ENCODE assay signal across 12 mouse cellular contexts in the genomic region with DNA sequence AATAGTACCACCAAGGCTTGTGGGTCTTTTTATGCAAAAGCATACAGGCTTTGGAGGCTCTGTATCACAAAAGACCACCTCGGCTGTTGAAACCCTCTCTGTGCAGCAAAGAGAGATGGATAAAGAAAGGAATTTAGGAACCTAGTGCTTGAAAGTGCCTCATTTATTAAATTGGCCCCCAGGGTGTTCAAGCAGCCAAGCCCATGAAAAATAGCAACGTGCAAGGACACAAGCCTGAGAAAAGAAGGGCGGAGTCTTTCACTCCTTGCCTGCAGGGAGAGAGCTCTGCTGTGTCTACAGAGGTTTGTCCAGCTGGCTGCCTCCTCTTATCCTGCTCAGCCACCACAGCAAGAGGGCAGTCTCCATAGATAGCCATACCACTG.
A peak's percentile ranks its signal among the peaks of the same experiment; 100 is the strongest.
DNase-seq lines count a peak whose midpoint lies in the region; ATAC-seq and TF ChIP-seq lines count a peak whose summit lies in the region.
"Had no signal": no experiment of that assay in that cellular context is flagged by ENCODE, and none has a peak within 500 bp of the region (broad histone marks: within the 10 kb centered on the region; RNA-seq: fewer than 3 reads in every experiment).

No protein-coding gene starts in this region.

- no peaks in the 10 kb centered on the region for H3K9me3 ChIP-seq in forebrain, embryonic 12.5 days
- no peaks in the 10 kb centered on the region for H3K9me3 ChIP-seq in kidney, embryonic 16.5 days (ENCODE audit: low read length)
- no peaks in the 10 kb centered on the region for H3K9me3 ChIP-seq in neural tube, embryonic 15.5 days (replicated peaks)
- H3K9me3 ChIP-seq in heart, embryonic 11.5 days (replicated peaks; ENCODE audit: control insufficient read depth, low read length): no peaks in the 10 kb centered on the region
- H3K9me3 ChIP-seq: heart, embryonic 15.5 days had no signal

- H3K27me3 ChIP-seq in forebrain, embryonic 12.5 days: no peaks in the 10 kb centered on the region
- H3K27me3 ChIP-seq in kidney, embryonic 16.5 days (ENCODE audit: insufficient read depth, low read length): no peaks in the 10 kb centered on the region
- H3K27me3 ChIP-seq in neural tube, embryonic 15.5 days (replicated peaks): no peaks in the 10 kb centered on the region
- H3K27me3 ChIP-seq in heart, embryonic 11.5 days (ENCODE audit: control insufficient read depth, insufficient read depth, low read length): no peaks in the 10 kb centered on the region
- H3K27me3 ChIP-seq: heart, embryonic 15.5 days had no signal

- intact Hi-C loops in gastrocnemius, adult 2 months (cut with DNase I): no loop called here

- WGBS in forebrain, embryonic 12.5 days: 7% methylated on average over 3 of the region's 3 CpGs
- WGBS in kidney, embryonic 16.5 days: 43% methylated on average over 3 of the region's 3 CpGs
- WGBS in neural tube, embryonic 15.5 days: 33% methylated on average over 3 of the region's 3 CpGs
- WGBS in heart, embryonic 11.5 days (ENCODE audit: insufficient replicate concordance): 55% methylated on average over 3 of the region's 3 CpGs

- no peaks in the 10 kb centered on the region for H3K36me3 ChIP-seq in forebrain, embryonic 12.5 days (replicated peaks)
- no peaks in the 10 kb centered on the region for H3K36me3 ChIP-seq in kidney, embryonic 16.5 days (ENCODE audit: insufficient read depth, low read length)
- no peaks in the 10 kb centered on the region for H3K36me3 ChIP-seq in neural tube, embryonic 15.5 days
- no peaks in the 10 kb centered on the region for H3K36me3 ChIP-seq in heart, embryonic 11.5 days (ENCODE audit: control insufficient read depth, insufficient read depth, low read length)
- H3K36me3 ChIP-seq: heart, embryonic 15.5 days had no signal

- H3K4me3 ChIP-seq in gastrocnemius, adult 2 months: no peak overlapping the region
- H3K4me3 ChIP-seq in forebrain, embryonic 12.5 days (replicated peaks): no peak overlapping the region
- no peak overlapping the region for H3K4me3 ChIP-seq in kidney, embryonic 16.5 days (ENCODE audit: low read length)
- H3K4me3 ChIP-seq in neural tube, embryonic 15.5 days (replicated peaks): no peak overlapping the region
- H3K4me3 ChIP-seq in heart, embryonic 11.5 days (ENCODE audit: low read depth, low read length): no peak overlapping the region
- H3K4me3 ChIP-seq: heart, embryonic 15.5 days had no signal

- H3K9ac ChIP-seq in forebrain, embryonic 12.5 days: 0 out of 2 replicates have a peak overlapping the region, but pooled peaks have one; percentile 7
- no peak overlapping the region for H3K9ac ChIP-seq in kidney, embryonic 16.5 days (replicated peaks; ENCODE audit: low read length)
- H3K9ac ChIP-seq in neural tube, embryonic 15.5 days (replicated peaks): no peak overlapping the region
- no peak overlapping the region for H3K9ac ChIP-seq in heart, embryonic 11.5 days (ENCODE audit: low read depth, low read length)
- H3K9ac ChIP-seq: heart, embryonic 15.5 days had no signal

- TF ChIP-seq CTCF in gastrocnemius, adult 2 months (IDR thresholded peaks at IDR 0.05): no peak

- peak; percentile 21 for DNase-seq in gastrocnemius, adult 2 months
- DNase-seq in gastrocnemius, adult 8-10 months (ENCODE audit: low spot score in 2 of 2): no peak
- no peak for DNase-seq in T-cell, adult 2 months (ENCODE audit: low spot score)
- no peak for DNase-seq in layer of hippocampus, adult 18-20 months (ENCODE audit: low spot score in 2 of 2)
- DNase-seq: B cell, adult 2 months; cerebellum, postnatal 36 days; spleen, adult 18-20 months had no signal

- H3K4me1 ChIP-seq in forebrain, embryonic 12.5 days: peaks cover 26% of the 10 kb centered on the region
- H3K4me1 ChIP-seq in kidney, embryonic 16.5 days (ENCODE audit: insufficient read depth, low read length): peaks cover 21% of the 10 kb centered on the region
- H3K4me1 ChIP-seq in neural tube, embryonic 15.5 days: peaks cover 22% of the 10 kb centered on the region
- peaks cover 4% of the 10 kb centered on the region; the same call in 1 of the 2 replicates for H3K4me1 ChIP-seq in heart, embryonic 11.5 days (ENCODE audit: control insufficient read depth, insufficient read depth, low read length)

- H3K4me2 ChIP-seq in forebrain, embryonic 12.5 days: 0 out of 2 replicates have a peak overlapping the region, but pooled peaks have one; percentile 13
- no peak overlapping the region for H3K4me2 ChIP-seq in kidney, embryonic 16.5 days (replicated peaks; ENCODE audit: low read depth, low read length)
- H3K4me2 ChIP-seq in neural tube, embryonic 15.5 days: no peak overlapping the region
- no peak overlapping the region for H3K4me2 ChIP-seq in heart, embryonic 11.5 days
- H3K4me2 ChIP-seq: heart, embryonic 15.5 days had no signal

- no peak overlapping the region for H3K27ac ChIP-seq in gastrocnemius, adult 2 months
- H3K27ac ChIP-seq in forebrain, embryonic 12.5 days: peak overlapping the region; percentile 90
- peak overlapping the region; percentile 53; the same call in 1 of the 2 replicates for H3K27ac ChIP-seq in kidney, embryonic 16.5 days (ENCODE audit: low read length)
- peak overlapping the region; percentile 58; the same call in 1 of the 2 replicates for H3K27ac ChIP-seq in neural tube, embryonic 15.5 days (replicated peaks)
- H3K27ac ChIP-seq in heart, embryonic 11.5 days (ENCODE audit: low read depth, low read length): no peak overlapping the region
- H3K27ac ChIP-seq: heart, embryonic 15.5 days had no signal

- peak; percentile 73 for ATAC-seq in forebrain, embryonic 12.5 days (ENCODE audit: low FRiP score)
- peak; percentile 66 for ATAC-seq in kidney, embryonic 16.5 days (ENCODE audit: low FRiP score, low TSS enrichment)
- peak; percentile 49; the same call in 1 of the 2 replicates for ATAC-seq in neural tube, embryonic 15.5 days (ENCODE audit: low FRiP score)
- no peak for ATAC-seq in heart, embryonic 11.5 days (replicated peaks; ENCODE audit: insufficient number of reproducible peaks, low FRiP score, low TSS enrichment)

Comparison
In these comparisons a context has a peak if more than half of its experiments do, and no peak if none do; other contexts are left out.
1. H3K27ac ChIP-seq: peak in forebrain, embryonic 12.5 days (single experiment), kidney, embryonic 16.5 days (single experiment) and neural tube, embryonic 15.5 days (single experiment); none in gastrocnemius, adult 2 months (single experiment) and heart, embryonic 11.5 days (single experiment).